Mouse (Mus musculus) ES-E14 (cell line): ENCODE results near the gene Myh6.

Source experiments
- HCFC1 ChIP-seq: IDR thresholded peaks from 2 replicates; pipeline ENCODE4 v1.6.1; 2012; ENCODE audit warnings: low read length, inconsistent platforms, borderline replicate concordance; ENCODE audit not compliant: insufficient read depth
- ZNF384 ChIP-seq: IDR thresholded peaks from 2 replicates; pipeline ENCODE4 v1.6.1; 2012; ENCODE audit warnings: low read depth, low read length, inconsistent platforms

- no peak for TF ChIP-seq HCFC1
- no peak for TF ChIP-seq ZNF384
Measured at GRCm38 (mm10) chr14:54958503-54958902, 8.2 kb downstream of the Myh6 start.
